8 mouse cellular contexts compared by ENCODE assay signal in genomic region chr7:126702861-126703756, GRCm38 (mm10). TPM values are rescaled to one million over a fixed set of nuclear protein-coding genes. Genes with fewer than 3 reads are reported as not detected.
DNase-seq lines count a peak whose midpoint lies in the region; ATAC-seq lines count a peak whose summit lies in the region.

No protein-coding gene starts in this region.

- peaks cover 5% of the 10 kb centered on the region for H3K36me3 ChIP-seq in liver, embryonic 11.5 days (ENCODE audit: control insufficient read depth, insufficient read depth, low read length)
- H3K36me3 ChIP-seq in stomach, embryonic 15.5 days: no peaks in the 10 kb centered on the region

- 52% methylated on average over 12 of the region's 12 CpGs for WGBS in liver, embryonic 11.5 days
- 70% methylated on average over 12 of the region's 12 CpGs for WGBS in stomach, embryonic 15.5 days

- peak overlapping the region; percentile 36; the same call in 1 of the 2 replicates for H3K9ac ChIP-seq in liver, embryonic 11.5 days (ENCODE audit: low read depth, low read length)
- H3K9ac ChIP-seq in stomach, embryonic 15.5 days: no peak overlapping the region

- ATAC-seq in liver, embryonic 11.5 days (replicated peaks; ENCODE audit: low FRiP score): no peak
- ATAC-seq in stomach, embryonic 15.5 days (ENCODE audit: insufficient read depth, low FRiP score, low read depth): no peak

- peak; percentile 7 for DNase-seq in adrenal gland, postnatal 10 days
- DNase-seq in adrenal gland, postnatal 14 days: no peak
- peak; percentile 20 for DNase-seq in right cerebral cortex, postnatal 14 days
- no peak for DNase-seq in right cerebral cortex, postnatal 25 days
- DNase-seq in liver, embryonic 11.5 days (ENCODE audit: low spot score): no peak
- no peak for DNase-seq in retina, postnatal 1 day
- no peak for DNase-seq in gastrocnemius, adult 8-10 months (ENCODE audit: low spot score in 2 of 2)

- peaks cover 6% of the 10 kb centered on the region; the same call in 1 of the 2 replicates for H3K27me3 ChIP-seq in liver, embryonic 11.5 days (replicated peaks; ENCODE audit: control insufficient read depth, insufficient read depth, low read length)
- peaks cover 15% of the 10 kb centered on the region; the same call in 1 of the 2 replicates for H3K27me3 ChIP-seq in stomach, embryonic 15.5 days (replicated peaks)

- peak overlapping the region; percentile 54; the same call in 1 of the 2 replicates for H3K27ac ChIP-seq in liver, embryonic 11.5 days (ENCODE audit: low read depth, low read length)
- no peak overlapping the region for H3K27ac ChIP-seq in stomach, embryonic 15.5 days

- peak overlapping the region; percentile 50 for H3K4me3 ChIP-seq in liver, embryonic 11.5 days (ENCODE audit: low read depth, low read length)
- H3K4me3 ChIP-seq in stomach, embryonic 15.5 days (replicated peaks): peak overlapping the region; percentile 43

- peaks cover 15% of the 10 kb centered on the region for H3K4me1 ChIP-seq in liver, embryonic 11.5 days (replicated peaks; ENCODE audit: control insufficient read depth, insufficient read depth, low read length)
- H3K4me1 ChIP-seq in stomach, embryonic 15.5 days: peaks cover 16% of the 10 kb centered on the region

- no peaks in the 10 kb centered on the region for H3K9me3 ChIP-seq in liver, embryonic 11.5 days (ENCODE audit: control insufficient read depth, low read length)
- no peaks in the 10 kb centered on the region for H3K9me3 ChIP-seq in stomach, embryonic 15.5 days

- H3K4me2 ChIP-seq in liver, embryonic 11.5 days: peak overlapping the region; percentile 75
- H3K4me2 ChIP-seq in stomach, embryonic 15.5 days: 0 out of 2 replicates have a peak overlapping the region, but pooled peaks have one; percentile 82

RNA-seq across cellular contexts. Expression of gene Coro1a, which starts 4.5 kb away (rescaled TPM):
- 10 to 100 TPM; 36.1 to 39.3 TPM for total RNA-seq in adrenal gland, postnatal 10 days (2021)
- total RNA-seq in adrenal gland, postnatal 14 days (2021): 12.0 and 78.1 TPM in 2 replicates
- 94.0 and 94.9 TPM in 2 replicates for polyA plus RNA-seq in liver, embryonic 11.5 days (2014; fragmentation: Nextera tagmentation; extraction: Ambion mirVana)
- polyA plus RNA-seq in stomach, embryonic 15.5 days (2015; fragmentation: Nextera tagmentation; extraction: Ambion mirVana): 50.1 and 51.9 TPM in 2 replicates
- 1 to 10 TPM; 1.3 to 5.9 (median 3.1) TPM for total RNA-seq in gastrocnemius, adult 8-10 months (2022)

RNA-seq across cellular contexts. Expression of gene Slx1b, which starts 7.5 kb away (rescaled TPM):
- total RNA-seq in adrenal gland, postnatal 10 days (2021): 10 to 100 TPM in 1 of 2 experiments, 1 to 10 TPM in 1; 8.2 to 15.0 TPM
- total RNA-seq in adrenal gland, postnatal 14 days (2021): 10.7 and 18.6 TPM in 2 replicates
- 6.6 and 7.7 TPM in 2 replicates for polyA plus RNA-seq in liver, embryonic 11.5 days (2014; fragmentation: Nextera tagmentation; extraction: Ambion mirVana)
- polyA plus RNA-seq in stomach, embryonic 15.5 days (2015; fragmentation: Nextera tagmentation; extraction: Ambion mirVana): 7.9 and 9.6 TPM in 2 replicates
- 1 to 10 TPM; 2.3 to 2.8 (median 2.6) TPM for total RNA-seq in gastrocnemius, adult 8-10 months (2022)

RNA-seq across cellular contexts. Expression of gene Bola2, which starts 7.9 kb away (rescaled TPM):
- total RNA-seq in adrenal gland, postnatal 10 days (2021): 10 to 100 TPM; 67.6 to 81.0 TPM
- total RNA-seq in adrenal gland, postnatal 14 days (2021): 74.9 and 82.9 TPM in 2 replicates
- polyA plus RNA-seq in liver, embryonic 11.5 days (2014; fragmentation: Nextera tagmentation; extraction: Ambion mirVana): 210 and 217 TPM in 2 replicates
- 105 and 114 TPM in 2 replicates for polyA plus RNA-seq in stomach, embryonic 15.5 days (2015; fragmentation: Nextera tagmentation; extraction: Ambion mirVana)
- total RNA-seq in gastrocnemius, adult 8-10 months (2022): 10 to 100 TPM; 31.9 to 44.1 (median 39.4) TPM

RNA-seq across cellular contexts. Expression of gene Sult1a1, which starts 26.9 kb away (rescaled TPM):
- 100 to 1,000 TPM in 1 of 2 experiments, 10 to 100 TPM in 1; 53.9 to 125 TPM for total RNA-seq in adrenal gland, postnatal 10 days (2021)
- 81.6 and 83.8 TPM in 2 replicates for total RNA-seq in adrenal gland, postnatal 14 days (2021)
- 0.14 and 0.44 TPM in 2 replicates for polyA plus RNA-seq in liver, embryonic 11.5 days (2014; fragmentation: Nextera tagmentation; extraction: Ambion mirVana)
- polyA plus RNA-seq in stomach, embryonic 15.5 days (2015; fragmentation: Nextera tagmentation; extraction: Ambion mirVana): 7.1 and 9.7 TPM in 2 replicates
- 10 to 100 TPM in 2 of 4 experiments, 1 to 10 TPM in 2; 5.9 to 17.4 (median 10.6) TPM for total RNA-seq in gastrocnemius, adult 8-10 months (2022)

RNA-seq across cellular contexts. Expression of gene Sgf29, which starts 54.0 kb away (rescaled TPM):
- total RNA-seq in adrenal gland, postnatal 10 days (2021): 10 to 100 TPM; 31.3 to 46.9 TPM
- total RNA-seq in adrenal gland, postnatal 14 days (2021): 38.3 and 48.0 TPM in 2 replicates
- polyA plus RNA-seq in liver, embryonic 11.5 days (2014; fragmentation: Nextera tagmentation; extraction: Ambion mirVana): 53.7 and 64.5 TPM in 2 replicates
- polyA plus RNA-seq in stomach, embryonic 15.5 days (2015; fragmentation: Nextera tagmentation; extraction: Ambion mirVana): 43.5 and 53.8 TPM in 2 replicates
- 10 to 100 TPM; 26.7 to 43.5 (median 34.7) TPM for total RNA-seq in gastrocnemius, adult 8-10 months (2022)

Comparison
In these comparisons a context has a peak if more than half of its experiments do, and no peak if none do; other contexts are left out.
1. DNase-seq: peak in adrenal gland, postnatal 10 days (single experiment) and right cerebral cortex, postnatal 14 days (single experiment); none in adrenal gland, postnatal 14 days (single experiment), right cerebral cortex, postnatal 25 days (single experiment), liver, embryonic 11.5 days (single experiment), retina, postnatal 1 day (single experiment) and gastrocnemius, adult 8-10 months (0 of 2).